Mouse (Mus musculus) forebrain, postnatal 0 days (tissue): ENCODE measurements around the gene Zfp217. TPM values are rescaled to one million over a fixed set of nuclear protein-coding genes. Genes with fewer than 3 reads are reported as not detected.

Experiments used
- ATAC-seq: fragments of 200-750 bp; cut with Nextera tagmentation; 2 replicates; pipeline ENCODE4 v1.8.0; 2017; ENCODE audit warnings: mild to moderate bottlenecking, moderate library complexity
- DNase-seq: peaks from one replicate; pipeline ENCODE4 v3.0.0-alpha.2; 2015
- H3K27ac ChIP-seq: fragments of 300-500 bp; sonication (generic); 2 replicates; pipeline ENCODE4 v1.5.1; 2014; ENCODE audit warnings: low read depth, mild to moderate bottlenecking, antibody characterized with exemption, low read length, moderate library complexity, mixed read lengths
- H3K27me3 ChIP-seq: fragments of 300-500 bp; sonication (generic); 2 replicates; pipeline ENCODE4 v1.6.1; 2014; ENCODE audit warnings: mild to moderate bottlenecking, low read length, mixed read lengths; ENCODE audit not compliant: insufficient read depth
- H3K36me3 ChIP-seq: fragments of 300-500 bp; sonication (generic); 2 replicates; pipeline ENCODE4 v1.6.1; 2014; ENCODE audit warnings: mild to moderate bottlenecking, moderate library complexity; ENCODE audit not compliant: insufficient read depth
- H3K4me1 ChIP-seq: fragments of 300-500 bp; sonication (generic); 2 replicates; pipeline ENCODE4 v1.6.1; 2014; ENCODE audit warnings: antibody characterized with exemption; ENCODE audit not compliant: insufficient read depth
- H3K4me2 ChIP-seq: fragments of 300-500 bp; sonication (generic); 2 replicates; pipeline ENCODE4 v1.6.1; 2014; ENCODE audit warnings: low read depth, mild to moderate bottlenecking, moderate library complexity
- H3K4me3 ChIP-seq: fragments of 300-500 bp; sonication (generic); 2 replicates; pipeline ENCODE4 v1.5.1; 2014; ENCODE audit warnings: low read depth, low read length, mixed read lengths
- H3K9ac ChIP-seq: fragments of 300-500 bp; sonication (generic); 2 replicates; pipeline ENCODE4 v1.6.1; 2014; ENCODE audit warnings: mild to moderate bottlenecking
- H3K9me3 ChIP-seq: fragments of 300-500 bp; sonication (generic); 2 replicates; pipeline ENCODE4 v1.6.1; 2016; ENCODE audit warnings: low read length
- CTCF ChIP-seq: sonication (generic); IDR thresholded peaks from 2 replicates; pipeline ENCODE4 v1.5.1; 2016; ENCODE audit warnings: antibody characterized with exemption, control low read depth, low read depth
- WGBS: fragments of 180-500 bp; shearing (Covaris S2); extraction: QIAGEN DNeasy Blood & Tissue Kit; methylation state at CpG from one replicate; pipeline ENCODE4 v1.1.7; 2014; 5-methylcytosine and 5-hydroxymethylcytosine counted together
- polyA plus RNA-seq: library from polyadenylated mRNA; unstranded; fragments of >200 nt; fragmentation: Nextera tagmentation; extraction: Ambion mirVana; gene quantifications from 2 replicates; pipeline ENCODE4 v1.2.1, GENCODE M21; 2015
- total RNA-seq: library from RNA; depleted of rRNA; stranded (reverse); fragments of >200 nt; gene quantifications from 2 replicates; pipeline ENCODE4 v1.2.3, GENCODE M21; 2014; rRNA removed

The Zfp217 gene
- 3.3 and 3.5 TPM in 2 replicates for total RNA-seq
- polyA plus RNA-seq = 0.28 and 0.64 TPM in 2 replicates

GRCm38 (mm10) chr2:170147661-170148153 lies at the start of gene Zfp217:
Gene Zfp217, minus strand, starts transcription at chr2:170148103.
- H3K4me1 ChIP-seq = no peaks in the 10 kb centered on the region
- H3K9ac ChIP-seq = no peak within 1 kb of the TSS
- DNase-seq (no peak), ATAC-seq (no peak)
- WGBS = 69% methylated on average over 14 of the region's 14 CpGs
- no peak for TF ChIP-seq CTCF
- no peaks in the 10 kb centered on the region for H3K36me3 ChIP-seq
- H3K27me3 ChIP-seq = no peaks in the 10 kb centered on the region
- no peaks in the 10 kb centered on the region for H3K9me3 ChIP-seq
- H3K4me3 ChIP-seq = no peak within 1 kb of the TSS
- no peak within 1 kb of the TSS for H3K4me2 ChIP-seq
- no peak within 1 kb of the TSS for H3K27ac ChIP-seq

- 81% methylated on average over 13 of the region's 13 CpGs for WGBS
- no peak for ATAC-seq
Measured at GRCm38 (mm10) chr2:170195542-170196089, 47.7 kb upstream of the Zfp217 start.

GRCm38 (mm10) chr2:170194845-170195244 lies 46.9 kb upstream of the Zfp217 start:
- no peak for TF ChIP-seq CTCF
- no peak overlapping the region for H3K4me2 ChIP-seq
- H3K27ac ChIP-seq = no peak overlapping the region
- ATAC-seq (no peak), DNase-seq (no peak)
- no peaks in the 10 kb centered on the region for H3K27me3 ChIP-seq
- no peaks in the 10 kb centered on the region for H3K9me3 ChIP-seq
- no peak overlapping the region for H3K4me3 ChIP-seq
- H3K9ac ChIP-seq = no peak overlapping the region
- no peaks in the 10 kb centered on the region for H3K36me3 ChIP-seq
- peaks cover 4% of the 10 kb centered on the region; the same call in 1 of the 2 replicates for H3K4me1 ChIP-seq
- WGBS = 97% methylated on average over 12 of the region's 12 CpGs

More at GRCm38 (mm10) chr2:170195542-170196089, 47.7 kb upstream of the Zfp217 start:
- no peak overlapping the region for H3K27ac ChIP-seq
- no peak overlapping the region for H3K4me2 ChIP-seq
- H3K9me3 ChIP-seq = no peaks in the 10 kb centered on the region
- no peak overlapping the region for H3K4me3 ChIP-seq
- H3K4me1 ChIP-seq = peaks cover 4% of the 10 kb centered on the region; the same call in 1 of the 2 replicates
- H3K27me3 ChIP-seq = no peaks in the 10 kb centered on the region
- H3K9ac ChIP-seq = no peak overlapping the region
- no peak for DNase-seq
- no peaks in the 10 kb centered on the region for H3K36me3 ChIP-seq
- TF ChIP-seq CTCF = no peak

GRCm38 (mm10) chr2:170193850-170194249 lies 45.9 kb upstream of the Zfp217 start:
- H3K9me3 ChIP-seq = no peaks in the 10 kb centered on the region
- H3K27me3 ChIP-seq = no peaks in the 10 kb centered on the region
- H3K4me1 ChIP-seq = peaks cover 4% of the 10 kb centered on the region; the same call in 1 of the 2 replicates
- H3K27ac ChIP-seq = peak overlapping the region; percentile 4; the same call in 1 of the 2 replicates
- no peaks in the 10 kb centered on the region for H3K36me3 ChIP-seq
- H3K4me3 ChIP-seq = peak overlapping the region; percentile 4; the same call in 1 of the 2 replicates
- DNase-seq (peak; percentile 50), ATAC-seq (no peak)
- peak overlapping the region; percentile 40 for H3K4me2 ChIP-seq
- 17% methylated on average over 6 of the region's 6 CpGs for WGBS
- TF ChIP-seq CTCF = no peak
- H3K9ac ChIP-seq = peak overlapping the region; percentile 45; the same call in 1 of the 2 replicates

GRCm38 (mm10) chr2:170193211-170193610 lies 45.3 kb upstream of the Zfp217 start:
- ATAC-seq = peak; percentile 77; the same call in 1 of the 2 replicates
- no peak for TF ChIP-seq CTCF
- Histone ChIP-seq H3K4me2 (peak overlapping the region; percentile 40), H3K4me1 (peaks cover 4% of the 10 kb centered on the region; the same call in 1 of the 2 replicates), H3K27me3 (no peaks in the 10 kb centered on the region), H3K27ac (peak overlapping the region; percentile 4), H3K4me3 (peak overlapping the region; percentile 4), H3K9me3 (no peaks in the 10 kb centered on the region), H3K36me3 (no peaks in the 10 kb centered on the region), H3K9ac (peak overlapping the region; percentile 45)
- WGBS = 6% methylated on average over 10 of the region's 10 CpGs
- DNase-seq = no peak

GRCm38 (mm10) chr2:170192731-170193149 lies 44.8 kb upstream of the Zfp217 start:
- DNase-seq (peak; percentile 66), ATAC-seq (peak; percentile 91)
- 15% methylated on average over 7 of the region's 7 CpGs for WGBS
- peak overlapping the region; percentile 4 for H3K27ac ChIP-seq
- H3K27me3 ChIP-seq = no peaks in the 10 kb centered on the region
- peak overlapping the region; percentile 40 for H3K4me2 ChIP-seq
- H3K9ac ChIP-seq = peak overlapping the region; percentile 45; the same call in 1 of the 2 replicates
- H3K4me3 ChIP-seq = peak overlapping the region; percentile 4
- H3K4me1 ChIP-seq = peaks cover 4% of the 10 kb centered on the region; the same call in 1 of the 2 replicates
- peak; percentile 51 for TF ChIP-seq CTCF
- no peaks in the 10 kb centered on the region for H3K9me3 ChIP-seq
- H3K36me3 ChIP-seq = no peaks in the 10 kb centered on the region

GRCm38 (mm10) chr2:170188721-170189120 lies 40.8 kb upstream of the Zfp217 start:
- DNase-seq = no peak
- peaks cover 4% of the 10 kb centered on the region; the same call in 1 of the 2 replicates for H3K4me1 ChIP-seq
- no peak overlapping the region for H3K9ac ChIP-seq
- no peak overlapping the region for H3K4me2 ChIP-seq
- no peak for TF ChIP-seq CTCF
- H3K27ac ChIP-seq = no peak overlapping the region
- no peak overlapping the region for H3K4me3 ChIP-seq
- no peaks in the 10 kb centered on the region for H3K9me3 ChIP-seq
- H3K36me3 ChIP-seq = no peaks in the 10 kb centered on the region
- no peaks in the 10 kb centered on the region for H3K27me3 ChIP-seq
- no peak for ATAC-seq
- WGBS = 89% methylated on average over 7 of the region's 7 CpGs
